Mouse (Mus musculus) lung, postnatal 14 days (tissue): ENCODE measurements around the gene Atxn10.
"Not testable (repeated sequence)": the region's sequence is repeated elsewhere in the genome, so short reads cannot be mapped to it uniquely, and the experiment has no call there.

ENCODE experiments used
- DNase-seq: peaks from one replicate; pipeline ENCODE4 v3.0.0; 2021

Gene Atxn10

DNA sequence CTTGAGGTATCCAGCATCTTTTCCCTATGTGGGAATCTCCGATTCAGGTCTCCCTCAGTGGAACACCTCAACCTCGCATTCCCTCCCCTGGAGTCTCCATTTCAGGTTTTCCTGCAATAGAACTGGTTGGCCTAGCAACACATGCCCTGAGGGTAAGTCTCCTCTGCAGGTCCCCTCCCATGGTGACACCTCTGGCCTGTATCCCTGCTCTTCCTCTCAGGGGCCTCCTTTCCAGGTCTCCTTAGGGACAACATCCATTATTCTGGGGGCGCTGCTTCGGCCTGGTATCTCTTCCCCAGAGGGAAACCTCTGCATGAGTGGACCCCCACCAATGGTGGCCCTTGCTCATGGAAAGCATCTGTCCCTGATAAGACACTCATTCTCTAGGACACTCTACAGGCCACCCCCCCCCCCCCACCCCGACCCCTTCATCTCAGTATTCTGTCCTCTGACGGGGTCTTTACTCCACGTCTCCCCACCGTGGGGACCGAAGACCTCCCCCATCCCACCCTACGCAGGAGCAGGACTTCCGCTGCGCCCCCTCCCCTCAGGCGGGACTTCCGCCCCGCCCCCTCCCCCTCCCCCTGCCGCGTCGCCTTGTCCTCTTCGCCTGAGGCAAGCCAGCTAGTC is at the start of gene Atxn10:
Gene Atxn10, plus strand, starts transcription at position 575 of the 630 bp plus-strand sequence.
- DNase-seq: no peak

DNA sequence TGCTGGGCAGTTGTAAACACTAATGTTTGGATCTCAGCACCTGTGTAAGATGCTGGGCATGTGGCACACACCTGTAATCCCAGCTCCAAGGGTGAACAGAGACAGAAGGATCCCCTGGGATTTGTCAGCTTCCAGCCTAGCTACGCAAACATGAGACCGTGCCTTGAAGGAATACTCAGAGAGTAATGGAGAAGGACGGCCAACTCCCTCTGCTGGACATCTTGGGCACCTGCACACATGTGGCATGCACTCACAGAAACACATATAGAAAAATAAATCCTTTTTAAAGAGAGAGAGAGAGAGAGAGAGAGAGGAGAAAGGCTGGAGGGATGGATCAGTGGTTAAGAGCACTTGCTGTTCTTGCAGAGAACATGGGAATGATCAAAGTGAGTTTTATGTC is 41.4 kb upstream of the Atxn10 start:
- no peak for DNase-seq

DNA sequence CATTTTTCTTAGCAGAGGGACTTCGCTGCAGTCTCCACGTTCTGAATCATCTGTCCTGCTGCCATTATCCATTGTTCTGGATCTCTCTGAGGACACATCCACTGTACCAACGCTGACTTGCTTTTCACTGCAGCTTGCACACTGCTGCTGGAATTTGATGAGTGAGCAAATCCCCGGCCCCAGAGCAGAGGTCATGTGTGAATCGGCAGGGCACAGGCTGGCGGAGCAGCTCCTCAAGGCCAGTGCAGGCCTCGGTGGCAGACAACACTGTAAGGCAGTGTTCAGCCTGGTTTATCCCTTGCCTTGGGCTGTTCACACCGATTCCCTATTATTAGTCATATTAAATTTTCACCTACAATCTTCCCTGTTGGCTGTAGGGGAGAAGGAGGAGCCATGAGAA is 40.5 kb upstream of the Atxn10 start:
- no peak for DNase-seq

DNA sequence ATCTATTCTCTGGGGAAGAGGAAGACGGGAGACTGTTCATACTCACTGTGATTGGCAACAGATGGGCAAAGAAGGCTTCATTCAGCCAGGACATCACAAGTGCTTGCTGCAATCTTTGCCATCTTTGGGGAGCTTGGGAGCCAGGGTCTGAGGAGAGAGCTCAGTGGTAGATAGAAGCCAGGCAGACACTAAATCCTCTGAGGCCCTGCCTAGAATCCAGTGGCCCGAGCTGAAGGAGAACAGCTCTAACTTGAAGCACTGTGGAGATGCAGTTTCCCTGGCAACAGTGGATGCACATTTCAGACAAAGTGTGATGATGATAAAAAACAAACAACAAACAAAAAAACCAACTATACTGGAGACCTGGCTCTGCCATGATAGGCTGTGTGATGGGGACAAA is 40.1 kb upstream of the Atxn10 start:
- DNase-seq: no peak

DNA sequence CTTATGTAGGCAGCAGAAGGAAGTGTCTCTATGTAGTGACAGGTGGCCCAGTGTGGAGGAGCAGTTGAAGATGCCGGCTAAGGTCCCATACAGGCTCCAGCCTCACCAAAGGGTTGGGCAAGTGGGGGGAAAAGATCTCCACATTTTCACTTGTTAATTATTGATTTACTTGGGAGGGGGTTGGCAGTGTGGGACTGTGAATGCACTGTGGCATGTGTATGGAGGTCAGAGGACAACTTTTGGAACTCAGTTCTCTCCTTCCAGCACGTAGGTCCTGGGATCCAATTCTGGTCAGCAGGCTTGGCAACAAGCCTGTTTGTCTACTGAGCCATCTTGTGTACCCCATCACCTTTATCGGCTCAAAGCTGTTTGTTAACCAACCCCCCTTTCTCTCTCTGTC is 39.5 kb upstream of the Atxn10 start:
- no peak for DNase-seq

DNA sequence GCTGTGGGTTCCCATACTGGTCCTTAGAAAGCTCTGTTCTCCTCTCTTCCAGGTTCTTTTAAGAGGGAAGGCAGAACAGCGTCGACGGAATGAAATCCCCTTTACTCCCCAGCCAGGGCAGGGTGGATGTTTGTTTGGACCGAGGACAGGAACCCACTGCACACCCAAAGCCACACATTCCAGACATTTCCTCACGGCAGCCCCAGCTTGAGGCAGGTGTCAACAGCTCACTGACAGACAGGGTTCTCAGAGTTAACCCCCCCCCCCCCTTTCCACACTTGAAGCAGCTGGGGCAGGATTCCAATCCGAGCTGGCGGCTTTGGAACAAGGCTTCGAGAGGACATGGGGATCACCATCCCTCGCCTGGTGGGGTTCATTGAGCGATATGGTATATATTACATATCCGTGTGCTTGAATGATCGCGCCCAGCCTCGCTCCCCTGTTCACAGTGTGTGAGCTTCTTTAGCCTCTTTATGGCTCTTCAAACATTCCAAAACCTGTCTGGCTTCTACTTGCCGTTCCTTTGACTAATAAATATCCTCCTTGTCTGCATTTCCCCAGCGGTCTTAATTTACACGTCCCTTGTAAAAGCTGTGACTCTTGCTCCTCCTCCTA is 37.8 kb upstream of the Atxn10 start:
- DNase-seq: no peak

DNA sequence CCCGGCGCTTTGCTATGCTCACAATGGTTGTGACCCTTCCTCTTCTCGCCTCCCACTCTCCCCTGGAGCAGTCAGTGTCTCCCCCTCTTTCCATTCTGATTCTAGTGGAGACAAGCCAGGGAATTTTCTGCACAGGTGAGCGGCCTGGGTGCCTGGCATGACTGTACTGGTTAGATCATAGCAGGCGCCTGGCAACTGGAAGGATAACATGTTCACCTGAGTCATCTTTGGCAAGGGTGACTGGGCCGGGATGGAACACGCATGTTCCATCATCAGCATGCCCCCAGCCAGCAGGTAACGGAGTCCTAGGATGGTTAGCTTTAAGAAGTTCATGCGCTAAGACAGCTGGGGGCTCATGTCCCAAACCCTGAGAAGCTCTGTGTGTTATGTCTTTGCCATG is 37.1 kb upstream of the Atxn10 start:
- no peak for DNase-seq

DNA sequence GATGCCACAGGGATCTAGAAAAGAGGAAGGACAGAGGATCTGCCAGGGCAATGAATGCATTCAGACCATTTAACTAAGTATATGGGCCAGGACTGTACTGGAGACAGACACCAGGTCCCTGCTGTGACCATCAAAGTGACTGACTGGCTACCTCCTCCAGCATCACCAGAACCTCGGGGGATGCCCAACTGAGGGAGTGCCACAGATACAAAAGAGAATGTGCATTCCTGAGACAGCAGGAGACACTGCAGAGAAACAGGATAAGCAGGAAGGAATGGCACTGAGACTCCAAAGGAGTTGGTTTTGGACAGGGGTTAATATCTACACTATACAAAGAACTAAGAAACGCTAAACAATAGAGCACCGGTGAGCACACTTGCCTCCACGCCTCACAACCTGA is 32.8 kb upstream of the Atxn10 start:
- DNase-seq: no peak

DNA sequence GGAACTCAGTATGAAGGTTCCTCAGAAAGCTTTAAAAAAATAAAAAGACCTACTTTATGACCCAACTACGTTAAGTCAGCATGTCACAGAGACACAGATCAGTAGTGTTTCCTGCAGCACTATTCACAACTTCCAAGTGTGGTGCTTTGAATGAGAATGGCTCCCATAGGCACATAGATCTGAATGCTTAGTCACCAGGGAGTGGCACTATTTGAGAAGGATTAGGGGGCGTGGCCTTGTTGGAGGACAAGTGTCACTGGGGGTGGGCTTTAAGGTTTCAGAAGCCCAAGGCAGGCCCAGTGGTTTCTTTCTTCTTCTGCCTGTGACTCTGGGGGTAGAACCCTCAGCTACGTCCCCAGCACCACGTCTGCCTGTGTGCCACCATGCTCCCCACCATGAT is 32.1 kb upstream of the Atxn10 start:
- DNase-seq: no peak

DNA sequence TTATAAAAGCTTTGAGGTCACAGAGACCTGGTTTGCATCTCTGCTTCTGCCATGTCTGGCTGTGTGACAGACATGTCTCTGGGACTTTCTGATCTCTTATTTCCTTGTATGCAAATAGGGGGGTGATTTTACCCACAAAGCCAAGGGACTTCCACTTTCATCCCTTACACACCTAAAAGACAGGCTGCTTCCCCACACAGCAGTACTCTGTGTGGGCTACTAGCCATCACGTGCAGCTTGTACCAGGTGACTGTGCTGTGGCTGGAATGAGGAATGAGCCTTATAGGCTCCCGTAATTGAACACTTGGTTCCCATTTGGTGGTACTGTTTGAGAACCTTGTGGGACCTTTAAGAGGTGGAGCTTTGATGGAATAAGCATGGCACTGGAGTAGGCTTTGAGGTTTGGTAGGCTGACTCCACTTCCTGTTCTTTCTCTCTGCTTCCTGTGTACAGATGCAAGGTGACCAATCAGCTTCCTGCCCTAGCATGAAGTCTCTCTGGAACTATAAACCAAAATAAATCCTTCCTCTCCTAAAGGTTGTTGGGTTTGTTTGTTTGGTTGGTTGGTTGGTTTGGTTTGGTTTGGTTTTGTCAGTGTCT is 28.9 kb upstream of the Atxn10 start:
- no peak for DNase-seq

DNA sequence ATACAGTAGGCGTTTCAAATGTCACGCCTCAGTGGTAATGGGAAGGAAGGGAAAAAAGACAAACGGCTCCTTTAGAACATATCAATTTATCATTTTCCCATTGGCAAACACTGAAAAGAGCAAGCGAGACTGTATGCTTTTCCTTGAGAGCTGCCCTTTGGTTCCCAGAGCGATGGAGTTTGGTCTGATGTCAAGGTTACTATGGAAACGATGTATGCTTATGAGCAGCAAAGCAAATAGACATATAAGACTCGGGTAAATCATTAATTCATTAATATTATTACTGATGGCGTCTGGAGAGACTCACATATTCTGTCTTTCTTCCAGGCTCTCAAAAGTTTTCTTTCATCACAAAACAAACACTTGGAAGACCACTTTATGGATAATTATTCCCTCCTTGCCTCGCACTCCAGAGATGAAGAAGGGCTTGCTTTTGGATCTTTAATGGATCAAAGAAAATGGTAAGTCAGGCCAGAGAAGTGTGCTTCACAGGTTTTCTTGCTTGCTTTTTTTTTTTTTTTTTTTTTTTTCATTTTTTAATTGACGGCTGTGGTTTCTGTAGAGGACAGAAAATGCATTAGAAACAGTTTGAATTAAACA is 24.9 kb upstream of the Atxn10 start:
- DNase-seq: no peak

DNA sequence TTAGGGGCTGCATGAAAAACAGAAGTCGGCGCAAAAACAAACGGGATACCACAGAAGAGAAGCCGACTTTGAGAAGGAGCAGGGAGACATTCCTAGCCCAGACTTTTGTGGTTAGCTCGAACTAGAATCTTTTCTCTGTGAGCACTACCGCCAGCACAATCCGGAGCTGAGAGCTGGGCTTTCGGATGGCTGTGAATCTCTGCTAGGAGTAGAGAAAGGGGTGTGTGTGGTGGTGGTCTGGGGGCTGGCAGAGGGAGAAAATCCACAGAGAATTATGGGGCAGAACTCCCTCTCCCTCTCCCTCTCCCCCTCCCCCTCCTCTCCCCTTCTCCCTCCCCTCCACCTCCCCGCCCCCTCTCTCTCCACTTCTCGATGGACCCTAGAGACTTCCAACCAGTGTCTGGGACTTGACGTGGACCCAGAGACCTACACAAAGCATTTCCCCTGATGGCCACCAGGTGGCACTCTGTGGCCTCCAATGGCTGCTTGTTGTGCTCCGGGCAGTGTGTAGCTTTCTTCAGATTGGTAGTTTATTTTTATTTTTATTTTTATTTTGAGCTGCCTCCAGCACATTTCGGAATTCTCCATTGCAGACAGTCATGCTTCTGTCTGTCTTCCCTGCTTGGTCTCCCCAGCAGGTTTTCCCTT is 20.5 kb upstream of the Atxn10 start:
- DNase-seq: peak; percentile 84

DNA sequence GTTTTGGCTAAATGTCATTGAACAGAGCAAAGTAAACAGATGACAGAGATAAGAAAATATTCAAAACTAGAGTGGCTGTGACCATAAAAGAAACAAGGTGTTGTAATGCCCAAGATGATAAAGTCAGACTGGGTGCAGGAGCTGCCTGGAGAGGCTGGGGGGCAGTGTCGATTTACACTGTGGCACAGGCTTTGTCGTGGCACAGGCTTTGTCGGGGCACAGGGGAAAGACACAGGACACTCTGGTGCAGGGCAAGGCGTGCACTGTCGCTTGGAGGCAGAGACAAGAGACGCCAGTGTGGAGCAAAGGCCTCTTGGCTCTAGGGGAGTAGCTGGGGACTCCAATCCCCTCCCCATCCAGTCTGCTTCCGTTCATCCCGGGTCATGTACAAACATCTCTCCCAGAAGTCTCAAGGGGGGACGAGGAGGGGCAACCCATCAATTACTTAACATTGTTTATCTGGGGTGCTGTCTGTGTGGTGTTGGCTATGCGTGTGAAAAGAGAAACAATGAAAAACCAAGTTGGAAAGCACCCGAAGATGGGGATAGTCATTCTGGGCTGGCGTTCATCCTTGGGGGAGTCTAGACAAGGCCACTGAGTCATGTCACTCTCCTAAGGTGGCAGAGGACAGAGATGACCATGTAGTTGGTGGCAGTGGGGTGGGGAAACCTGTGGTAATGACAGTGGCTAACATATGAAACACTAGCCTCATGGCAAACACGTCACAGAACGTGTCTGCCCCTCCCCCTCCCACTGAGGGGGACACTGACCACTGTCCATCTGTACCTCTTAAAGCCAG is 19.5 kb upstream of the Atxn10 start:
- DNase-seq: no peak

DNA sequence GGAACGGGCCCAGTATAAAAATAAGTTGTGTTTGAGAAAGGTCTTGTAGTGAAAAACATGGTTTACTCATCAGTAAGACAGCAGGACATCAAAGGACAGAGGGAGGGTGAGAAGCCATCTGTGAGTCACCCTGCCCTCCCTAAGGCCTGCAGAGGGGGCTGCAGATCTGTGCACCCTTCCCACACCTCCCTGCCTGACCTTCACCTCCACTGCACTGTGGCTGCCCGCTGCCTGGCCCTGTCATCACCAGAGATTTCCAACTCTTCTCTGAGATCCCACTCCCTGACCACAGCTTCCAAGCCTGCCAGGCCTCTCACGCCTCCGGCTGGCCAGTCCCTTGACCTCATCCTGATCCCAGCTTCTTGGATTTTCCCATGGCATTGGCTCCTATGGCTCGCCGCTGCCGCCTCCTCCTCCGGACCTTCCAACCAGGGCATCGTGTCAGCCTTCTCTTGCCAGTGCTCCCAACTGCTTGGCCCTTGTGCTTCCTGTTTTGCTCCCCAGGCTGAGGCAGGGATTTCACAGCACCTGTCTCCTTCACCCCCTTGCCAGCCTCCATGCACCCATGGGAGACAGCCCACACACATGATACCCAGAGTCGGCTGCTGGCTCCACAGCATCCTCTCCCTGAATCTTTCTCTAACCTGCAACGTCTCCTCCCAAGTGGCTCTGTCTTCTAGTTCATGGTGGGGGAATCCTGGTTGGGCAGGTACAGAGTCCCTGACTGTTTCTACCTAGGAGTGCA is 15.9 kb upstream of the Atxn10 start:
- DNase-seq: no peak

DNA sequence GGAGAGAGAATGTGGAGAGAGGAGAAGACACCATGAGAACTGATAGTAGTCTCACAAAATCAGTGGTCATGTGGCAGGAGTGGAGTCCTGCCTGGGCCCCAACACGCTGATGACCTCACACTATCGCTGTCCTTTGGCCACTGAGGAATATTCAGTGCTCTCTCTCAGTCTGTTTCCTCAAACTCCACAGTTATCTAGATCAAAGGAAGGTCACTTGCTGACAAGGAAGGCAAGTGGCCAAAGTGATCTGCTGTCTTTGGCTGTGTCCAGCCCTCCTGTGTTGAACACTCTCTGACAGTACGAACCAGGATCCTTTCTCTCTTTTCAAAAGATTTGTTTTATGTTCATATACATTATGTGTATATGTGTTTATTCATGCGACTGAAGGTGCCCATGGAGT is 12.8 kb upstream of the Atxn10 start:
- DNase-seq: no peak

DNA sequence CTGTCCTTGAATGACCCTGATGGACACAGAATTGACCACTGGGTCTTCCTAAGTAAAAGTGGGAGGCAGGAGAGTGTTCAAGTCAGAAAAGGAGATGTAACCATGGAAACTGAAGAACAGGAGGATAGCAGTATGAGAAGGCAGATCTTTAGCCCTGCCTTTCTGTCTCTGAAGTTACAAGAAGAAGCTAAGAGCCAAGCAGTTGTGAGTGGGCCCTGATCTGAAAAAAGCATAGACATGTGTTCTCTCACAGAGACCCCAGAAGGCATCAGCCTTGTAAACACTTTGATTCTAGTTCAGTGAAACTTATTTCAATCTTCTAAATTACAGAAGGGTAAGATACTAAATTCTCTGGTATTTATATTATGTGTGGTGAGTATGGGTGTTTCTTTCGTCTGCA is 11.6 kb upstream of the Atxn10 start:
- DNase-seq: no peak

DNA sequence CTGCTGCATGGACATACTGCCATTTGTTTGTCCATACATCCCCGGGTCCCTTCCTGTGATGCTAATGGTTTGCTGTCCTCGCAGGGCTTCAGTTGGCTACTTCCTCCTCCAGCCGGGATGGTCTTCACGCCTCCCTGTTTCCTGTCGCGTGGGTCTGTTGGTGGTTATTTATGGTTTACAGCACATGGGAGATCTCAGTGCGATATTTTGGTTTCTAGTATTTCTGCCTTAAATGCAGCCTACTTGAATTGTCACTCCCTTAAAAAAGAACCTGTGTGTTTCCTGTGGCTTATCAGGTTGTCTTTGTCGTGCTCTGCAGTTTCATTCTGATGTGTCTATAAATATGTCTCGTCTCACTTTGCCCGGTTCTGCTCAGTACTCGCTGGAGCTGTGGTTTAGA is 8.2 kb upstream of the Atxn10 start:
- DNase-seq: no peak

DNA sequence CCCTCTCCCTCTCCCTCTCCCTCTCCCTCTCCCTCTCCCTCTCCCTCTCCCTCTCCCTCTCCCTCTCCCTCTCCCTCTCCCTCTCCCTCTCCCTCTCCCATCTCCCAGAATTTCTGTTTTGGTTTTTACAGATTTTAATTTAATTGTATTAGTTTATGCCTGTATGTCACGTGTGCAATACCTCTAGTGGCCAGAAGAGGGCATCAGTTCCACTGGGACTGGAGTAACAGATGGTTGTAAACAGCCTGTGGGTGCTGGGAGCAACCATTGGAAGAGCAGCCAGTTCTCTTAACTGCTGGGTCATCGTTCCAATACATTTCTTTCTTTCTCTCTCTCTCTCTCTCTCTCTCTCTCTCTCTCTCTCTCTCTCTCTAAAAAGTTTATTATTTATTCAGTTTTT is 7.6 kb upstream of the Atxn10 start:
- DNase-seq: not testable (repeated sequence)

DNA sequence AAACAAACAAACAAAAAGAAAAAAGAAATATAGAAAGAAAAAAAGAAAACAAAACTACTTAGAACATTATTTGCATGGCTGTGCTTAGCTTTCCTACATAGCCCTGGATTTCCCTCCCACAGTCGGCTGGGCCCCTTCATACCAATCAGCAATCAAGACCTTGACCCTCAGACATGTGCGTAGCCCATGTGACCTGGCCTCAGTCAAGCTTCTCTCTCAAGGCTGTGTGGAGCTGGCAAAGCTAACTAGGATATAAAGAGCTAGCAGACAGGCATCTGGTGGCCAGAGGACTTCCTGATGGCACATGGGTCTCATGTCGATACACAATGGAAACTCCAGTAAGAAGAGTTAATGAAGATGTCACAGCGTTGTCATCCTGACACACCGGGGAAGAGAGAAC is 6.9 kb upstream of the Atxn10 start:
- DNase-seq: no peak

DNA sequence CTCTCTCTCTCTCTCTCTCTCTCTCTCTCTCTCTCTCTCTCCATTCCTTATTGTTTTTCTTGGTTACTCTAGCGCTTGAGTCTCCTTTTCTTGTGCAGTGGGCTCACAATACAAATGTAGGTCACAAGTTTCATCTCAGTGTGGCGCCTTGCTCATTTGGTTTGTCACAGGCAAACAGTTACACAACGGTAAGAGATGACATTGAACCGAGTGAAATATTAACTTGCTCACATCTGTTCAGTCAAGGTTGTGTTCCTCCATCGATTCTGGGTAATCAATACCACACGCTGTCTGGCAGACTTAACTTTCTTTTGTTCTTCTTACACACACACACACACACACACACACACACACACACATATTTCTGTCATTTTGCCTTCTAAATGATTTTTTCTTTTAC is 6.0 kb upstream of the Atxn10 start:
- DNase-seq: no peak

DNA sequence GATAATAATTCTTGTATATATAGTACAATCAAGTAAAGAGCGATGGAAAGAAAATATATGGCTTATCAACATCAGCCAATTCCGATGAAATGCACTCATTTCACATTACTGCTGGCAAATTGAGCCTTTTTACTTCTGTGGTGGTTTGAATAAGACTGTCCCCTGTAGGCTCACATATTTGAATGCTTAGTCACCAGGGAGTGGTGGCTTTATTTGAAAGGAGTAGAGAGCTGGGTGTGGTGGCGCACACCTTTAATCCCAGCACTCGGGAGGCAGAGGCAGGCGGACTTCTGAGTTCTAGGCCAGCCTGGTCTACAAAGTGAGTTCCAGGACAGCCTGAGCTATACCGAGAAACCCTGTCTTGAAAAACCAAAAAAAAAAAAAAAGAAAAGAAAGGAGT is 2.5 kb upstream of the Atxn10 start:
- DNase-seq: not testable (repeated sequence)

DNA sequence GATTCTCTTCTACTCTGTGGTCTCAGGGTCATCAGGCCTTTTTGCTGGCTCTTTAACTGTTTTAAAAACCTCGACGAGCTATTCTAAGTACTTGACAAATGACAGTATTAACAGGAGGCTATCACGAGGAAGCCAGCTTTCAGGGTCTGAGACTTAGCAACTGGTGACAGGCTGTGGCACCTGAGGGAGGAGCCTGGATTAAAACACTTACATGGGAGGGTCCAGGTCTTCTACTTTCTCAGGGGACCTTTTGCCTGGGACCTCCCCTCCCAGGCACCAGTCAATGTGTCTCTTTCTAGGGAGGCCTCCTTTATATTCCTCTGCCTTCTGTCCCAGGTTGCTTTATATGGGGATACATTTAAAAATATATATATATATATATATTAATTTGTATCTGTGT is 1.8 kb upstream of the Atxn10 start:
- no peak for DNase-seq
